Mouse (Mus musculus): Measurements from ENCODE around the gene Ptges. TPM values are rescaled to one million over a fixed set of nuclear protein-coding genes. Genes with fewer than 3 reads are reported as not detected.
"Not testable (repeated sequence)": the region's sequence is repeated elsewhere in the genome, so short reads cannot be mapped to it uniquely, and the experiment has no call there.

Ptges gene
- polyA plus RNA-seq, 1 experiment from 2014 or later, result 2.7 TPM

GRCm38 (mm10) chr2:30942603-30943011 lies 12.9 kb upstream of the Ptges start:
- WGBS, result 28% methylated on average over 16 of the region's 16 CpGs
- Histone ChIP-seq H3K27me3 (no peaks in the 10 kb centered on the region; the same call in 1 of the 2 replicates), H3K36me3 (replicated peaks) (no peaks in the 10 kb centered on the region), H3K4me1 (peaks cover 2% of the 10 kb centered on the region; the same call in 1 of the 2 replicates), H3K9ac (no peak overlapping the region), H3K4me2 (peak overlapping the region; percentile 42), H3K27ac (no peak overlapping the region), H3K4me3 (replicated peaks) (peak overlapping the region; percentile 22; the same call in 1 of the 2 replicates), H3K9me3 (no peaks in the 10 kb centered on the region)
- ATAC-seq (ENCODE audit: low FRiP score), result no peak

GRCm38 (mm10) chr2:30942116-30942515 lies 12.5 kb upstream of the Ptges start:
- 39% methylated on average over 7 of the region's 7 CpGs for WGBS
- H3K4me1 ChIP-seq; H3K4me3 ChIP-seq (replicated peaks): not testable (repeated sequence)

GRCm38 (mm10) chr2:30941586-30941985 lies 11.9 kb upstream of the Ptges start:
- WGBS, result 84% methylated on average over 5 of the region's 5 CpGs
- ATAC-seq (ENCODE audit: low FRiP score), result no peak

More at GRCm38 (mm10) chr2:30942116-30942515, 12.5 kb upstream of the Ptges start:
- not testable (repeated sequence) for H3K27me3 ChIP-seq; H3K27ac ChIP-seq; H3K36me3 ChIP-seq (replicated peaks); H3K9me3 ChIP-seq; H3K4me2 ChIP-seq; ATAC-seq (ENCODE audit: low FRiP score); H3K9ac ChIP-seq

GRCm38 (mm10) chr2:30938574-30938991 lies 8.9 kb upstream of the Ptges start:
- WGBS, result 59% methylated on average over 4 of the region's 4 CpGs
- no peaks in the 10 kb centered on the region for H3K36me3 ChIP-seq (replicated peaks)
- no peaks in the 10 kb centered on the region; the same call in 1 of the 2 replicates for H3K27me3 ChIP-seq
- H3K4me1 ChIP-seq, result peaks cover 2% of the 10 kb centered on the region; the same call in 1 of the 2 replicates
- no peak overlapping the region for H3K27ac ChIP-seq
- no peak for ATAC-seq (ENCODE audit: low FRiP score)
- no peak overlapping the region for H3K4me3 ChIP-seq (replicated peaks)
- H3K9me3 ChIP-seq, result no peaks in the 10 kb centered on the region
- H3K9ac ChIP-seq, result no peak overlapping the region
- no peak overlapping the region for H3K4me2 ChIP-seq

More at GRCm38 (mm10) chr2:30941586-30941985, 11.9 kb upstream of the Ptges start:
- Histone ChIP-seq H3K4me3 (replicated peaks) (no peak overlapping the region), H3K27me3 (no peaks in the 10 kb centered on the region), H3K36me3 (replicated peaks) (no peaks in the 10 kb centered on the region), H3K4me1 (peaks cover 2% of the 10 kb centered on the region; the same call in 1 of the 2 replicates), H3K4me2 (no peak overlapping the region), H3K27ac (no peak overlapping the region), H3K9me3 (no peaks in the 10 kb centered on the region), H3K9ac (no peak overlapping the region)

- 85% methylated on average over 8 of the region's 8 CpGs for WGBS
- Histone ChIP-seq H3K27ac (no peak overlapping the region), H3K36me3 (replicated peaks) (no peaks in the 10 kb centered on the region), H3K4me1 (peaks cover 2% of the 10 kb centered on the region; the same call in 1 of the 2 replicates), H3K9ac (no peak overlapping the region), H3K27me3 (no peaks in the 10 kb centered on the region; the same call in 1 of the 2 replicates), H3K9me3 (no peaks in the 10 kb centered on the region), H3K4me2 (no peak overlapping the region), H3K4me3 (replicated peaks) (no peak overlapping the region)
- ATAC-seq (ENCODE audit: low FRiP score), result no peak
Observed at GRCm38 (mm10) chr2:30937731-30938130, 8.1 kb upstream of the Ptges start.

- no peak for ATAC-seq (ENCODE audit: low FRiP score)
- H3K9me3 ChIP-seq, result no peaks in the 10 kb centered on the region
- 83% methylated on average over 3 of the region's 3 CpGs for WGBS
- no peak overlapping the region for H3K27ac ChIP-seq
- H3K9ac ChIP-seq, result no peak overlapping the region
- no peak overlapping the region for H3K4me2 ChIP-seq
- no peaks in the 10 kb centered on the region for H3K4me1 ChIP-seq
- H3K27me3 ChIP-seq, result no peaks in the 10 kb centered on the region; the same call in 1 of the 2 replicates
- no peaks in the 10 kb centered on the region for H3K36me3 ChIP-seq (replicated peaks)
- H3K4me3 ChIP-seq (replicated peaks), result no peak overlapping the region
Observed at GRCm38 (mm10) chr2:30936808-30937207, 7.1 kb upstream of the Ptges start.

GRCm38 (mm10) chr2:30933917-30934450 lies 4.3 kb upstream of the Ptges start:
- 22% methylated on average over 7 of the region's 7 CpGs for WGBS
- Histone ChIP-seq H3K4me1 (peaks cover 10% of the 10 kb centered on the region), H3K4me2 (no peak overlapping the region), H3K36me3 (replicated peaks) (no peaks in the 10 kb centered on the region), H3K9ac (no peak overlapping the region), H3K4me3 (replicated peaks) (no peak overlapping the region), H3K27ac (no peak overlapping the region), H3K27me3 (no peaks in the 10 kb centered on the region; the same call in 1 of the 2 replicates), H3K9me3 (no peaks in the 10 kb centered on the region)
- ATAC-seq (ENCODE audit: low FRiP score), result no peak

GRCm38 (mm10) chr2:30933032-30933431 lies 3.4 kb upstream of the Ptges start:
- Histone ChIP-seq H3K27ac (no peak overlapping the region), H3K27me3 (no peaks in the 10 kb centered on the region; the same call in 1 of the 2 replicates), H3K9me3 (no peaks in the 10 kb centered on the region), H3K9ac (no peak overlapping the region), H3K4me3 (replicated peaks) (no peak overlapping the region), H3K4me1 (peaks cover 10% of the 10 kb centered on the region), H3K4me2 (no peak overlapping the region), H3K36me3 (replicated peaks) (no peaks in the 10 kb centered on the region)
- ATAC-seq (ENCODE audit: low FRiP score), result no peak
- 74% methylated on average over 6 of the region's 6 CpGs for whole genome bisulfite sequencing

GRCm38 (mm10) chr2:30931922-30932321 lies 2.3 kb upstream of the Ptges start:
- no peaks in the 10 kb centered on the region for H3K9me3 ChIP-seq
- H3K4me3 ChIP-seq (replicated peaks), result no peak overlapping the region
- no peak overlapping the region for H3K4me2 ChIP-seq
- no peaks in the 10 kb centered on the region for H3K36me3 ChIP-seq (replicated peaks)
- H3K27me3 ChIP-seq, result no peaks in the 10 kb centered on the region; the same call in 1 of the 2 replicates
- peaks cover 10% of the 10 kb centered on the region for H3K4me1 ChIP-seq
- ATAC-seq (ENCODE audit: low FRiP score), result no peak
- H3K9ac ChIP-seq, result no peak overlapping the region
- 79% methylated on average over 3 of the region's 3 CpGs for WGBS
- no peak overlapping the region for H3K27ac ChIP-seq

GRCm38 (mm10) chr2:30930846-30931245 lies 1.2 kb upstream of the Ptges start:
- not testable (repeated sequence) for ATAC-seq (ENCODE audit: low FRiP score); H3K4me2 ChIP-seq; H3K4me1 ChIP-seq; H3K36me3 ChIP-seq (replicated peaks); H3K9ac ChIP-seq; H3K9me3 ChIP-seq; H3K27ac ChIP-seq; H3K27me3 ChIP-seq; H3K4me3 ChIP-seq (replicated peaks)
- WGBS, result 72% methylated on average over 2 of the region's 2 CpGs

- H3K27me3 ChIP-seq, result no peaks in the 10 kb centered on the region
- H3K4me3 ChIP-seq (replicated peaks), result peak overlapping the region; percentile 25; the same call in 1 of the 2 replicates
- H3K9me3 ChIP-seq, result no peaks in the 10 kb centered on the region
- H3K9ac ChIP-seq, result peak overlapping the region; percentile 50; the same call in 1 of the 2 replicates
- 34% methylated on average over 12 of the region's 12 CpGs for WGBS
- H3K27ac ChIP-seq, result no peak overlapping the region
- no peaks in the 10 kb centered on the region for H3K36me3 ChIP-seq (replicated peaks)
- H3K4me1 ChIP-seq, result peaks cover 10% of the 10 kb centered on the region
- no peak for ATAC-seq (ENCODE audit: low FRiP score)
- H3K4me2 ChIP-seq, result peak overlapping the region; percentile 60
Observed at GRCm38 (mm10) chr2:30928893-30929482, 675 bp downstream of the Ptges start.

GRCm38 (mm10) chr2:30927844-30928628 lies 1.6 kb downstream of the Ptges start:
- Histone ChIP-seq H3K4me2 (no peak overlapping the region), H3K4me3 (replicated peaks) (no peak overlapping the region), H3K9me3 (no peaks in the 10 kb centered on the region), H3K27ac (no peak overlapping the region), H3K36me3 (replicated peaks) (no peaks in the 10 kb centered on the region), H3K4me1 (peaks cover 10% of the 10 kb centered on the region), H3K27me3 (no peaks in the 10 kb centered on the region), H3K9ac (no peak overlapping the region)
- peak; percentile 68 for ATAC-seq (ENCODE audit: low FRiP score)
- WGBS, result 27% methylated on average over 14 of the region's 14 CpGs

Data from forebrain, embryonic 12.5 days (tissue).